Mouse (Mus musculus) cerebellum, postnatal 10 days (tissue): ENCODE measurements at regions not wholly inside any gene's neighbourhood (a gene's known extent, or its start where the extent isn't known, plus 50 kb on each side); places are given as distances from the start of the nearest gene placed in this dataset.

Source experiments
- DNase-seq, 2 experiments: peaks; one replicate each; pipeline ENCODE4 v3.0.0; 2021; ENCODE audit warnings: mixed read lengths in 2 of 2

GRCm38 (mm10) chr14:61665815-61666214 lies 58.6 kb downstream of the Kcnrg start:
- DNase-seq: no peak

- DNase-seq: peak in 1 of 2 experiments; percentile 18
Measured at GRCm38 (mm10) chr14:61673184-61673583, 65.9 kb downstream of the Kcnrg start.

DNA sequence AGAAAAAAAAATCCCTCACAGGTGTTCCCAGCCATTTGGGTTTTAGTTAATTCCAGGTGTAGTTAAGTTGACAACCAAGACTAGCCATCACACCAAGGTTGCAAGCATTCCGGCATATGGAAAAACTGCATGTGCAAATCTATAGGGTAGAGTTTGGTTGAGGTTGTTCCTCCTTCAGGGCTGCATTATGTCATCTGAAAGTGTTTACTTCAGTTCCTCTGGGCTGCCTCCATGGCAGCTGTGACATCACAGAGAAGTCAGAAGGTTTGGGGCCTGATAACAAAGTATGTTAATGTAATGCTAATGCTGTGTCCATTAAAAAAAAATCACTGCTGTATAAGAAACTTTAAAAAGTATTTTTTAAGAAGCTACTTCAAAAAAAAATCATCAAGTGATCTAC lies 70.8 kb downstream of the Kcnrg start:
- no peak for DNase-seq

DNA sequence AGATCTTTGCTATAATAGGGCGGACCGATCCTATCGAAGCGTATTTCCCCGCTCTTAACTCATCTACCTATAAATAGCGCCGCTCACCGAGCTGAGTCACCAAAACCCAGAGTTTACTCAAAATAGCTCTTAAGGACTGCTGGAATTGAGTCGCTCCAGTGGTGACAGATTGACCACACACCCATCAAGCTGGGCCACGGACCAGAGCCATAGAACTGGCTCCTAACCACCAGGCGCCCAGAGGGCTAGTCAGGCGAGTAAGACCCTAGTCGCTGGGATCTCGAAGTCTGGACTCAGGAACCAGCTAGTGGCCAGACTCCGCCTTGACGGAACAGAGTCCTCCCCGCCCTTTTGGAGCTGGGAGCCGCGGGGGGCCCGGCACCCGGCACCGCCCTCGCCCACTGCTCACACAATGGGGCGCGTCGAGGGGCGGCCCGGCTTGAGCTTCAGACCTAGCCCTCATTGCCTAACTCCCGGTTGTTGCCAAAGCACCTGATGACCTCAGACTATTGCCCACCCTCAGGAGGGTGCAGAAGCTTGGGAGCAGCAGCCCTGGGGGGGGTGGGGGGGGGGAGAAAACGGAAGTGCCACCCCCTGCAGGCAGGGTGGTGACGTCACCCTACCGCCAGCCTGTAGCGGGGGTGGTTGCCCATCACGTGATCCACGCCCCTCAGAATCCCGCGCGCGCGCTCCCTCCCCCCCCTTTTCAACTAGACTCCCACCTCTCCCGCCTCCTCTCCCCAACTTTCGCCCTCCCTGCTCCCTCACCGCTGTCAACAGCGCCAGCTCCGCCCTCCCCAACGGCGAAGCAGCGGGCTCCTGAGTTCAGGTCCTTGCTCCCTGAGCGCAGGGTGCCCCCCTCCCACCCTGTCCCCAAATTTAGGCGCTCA lies 73.8 kb downstream of the Kcnrg start:
- peak; percentile 99 for DNase-seq

DNA sequence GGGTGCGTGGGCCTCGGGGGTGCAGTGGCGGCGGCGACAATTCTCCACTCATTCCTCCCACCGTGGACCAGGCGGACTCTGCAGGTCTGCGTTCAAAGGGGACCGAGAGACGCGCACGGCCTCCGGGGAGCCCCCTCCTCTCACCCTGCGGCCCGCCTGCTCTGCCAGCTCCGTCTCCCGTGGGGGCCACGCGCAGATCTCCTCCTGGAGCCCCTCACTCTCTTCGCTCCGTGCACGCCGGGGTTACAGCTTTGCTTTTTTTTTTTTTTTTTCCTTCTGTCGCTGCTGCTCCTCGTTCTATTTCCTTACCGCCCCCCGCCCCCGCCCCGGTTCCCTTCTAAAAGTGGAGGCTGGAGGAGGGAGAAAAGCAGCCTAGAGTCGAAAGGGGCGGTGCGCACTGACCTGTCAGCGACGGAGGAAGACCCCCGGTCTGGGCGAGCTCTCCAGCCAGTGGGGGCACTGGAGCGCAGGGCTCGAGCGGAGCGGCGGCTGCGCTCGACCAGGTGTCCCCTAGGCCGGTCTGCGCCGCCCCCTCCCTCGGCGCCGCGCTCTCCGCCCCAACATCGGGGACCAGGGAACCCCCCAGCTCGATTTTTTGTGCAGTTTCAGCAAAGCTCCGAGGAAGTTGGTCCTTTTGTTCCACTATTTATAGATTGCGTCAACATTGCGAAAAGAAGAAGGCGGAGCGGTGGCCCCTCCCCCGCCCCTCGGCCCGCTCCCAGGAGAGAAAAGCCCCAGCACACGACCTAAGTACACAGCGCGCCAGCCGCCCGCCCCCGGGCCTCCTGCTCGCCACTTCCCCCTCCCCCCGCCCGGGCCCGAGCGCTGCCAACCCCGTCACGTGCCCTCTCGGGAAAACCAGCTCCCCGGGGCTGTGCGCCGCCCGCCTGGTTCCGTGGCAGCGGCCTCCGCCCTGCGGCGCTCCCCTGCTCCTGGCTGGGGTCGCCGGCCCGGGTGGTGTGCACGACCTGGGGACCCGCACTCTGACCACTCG lies 74.7 kb downstream of the Kcnrg start:
- peak; percentile 93 to 95 for DNase-seq

GRCm38 (mm10) chr14:61682721-61683355 lies 75.6 kb downstream of the Kcnrg start:
- peak; percentile 81 to 82 for DNase-seq

DNA sequence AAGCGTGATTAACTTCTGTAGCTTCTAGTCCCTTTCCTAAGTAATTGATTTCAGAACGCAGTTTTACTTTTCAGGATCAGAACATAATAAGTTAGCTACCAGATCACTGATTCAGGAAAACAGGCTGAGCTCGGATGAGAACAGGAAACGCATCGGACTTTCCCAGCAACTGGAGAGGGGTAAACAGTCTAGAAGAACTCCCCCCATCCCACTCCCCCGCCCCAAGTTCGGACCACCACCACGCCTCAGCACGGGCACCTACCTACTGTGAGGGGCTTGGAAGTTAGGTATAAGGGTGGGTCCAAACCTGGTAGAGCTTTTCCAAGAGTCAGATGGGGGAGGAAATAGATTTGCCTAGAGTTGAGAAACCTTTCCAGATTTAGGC lies 76.1 kb downstream of the Kcnrg start:
- DNase-seq: peak in 1 of 2 experiments; percentile 18

- DNase-seq: peak in 1 of 2 experiments; percentile 14
Measured at GRCm38 (mm10) chr14:61683791-61684411, 76.6 kb downstream of the Kcnrg start.

- peak in 1 of 2 experiments; percentile 10 for DNase-seq
Measured at GRCm38 (mm10) chr14:61684473-61685230, 77.4 kb downstream of the Kcnrg start.

DNA sequence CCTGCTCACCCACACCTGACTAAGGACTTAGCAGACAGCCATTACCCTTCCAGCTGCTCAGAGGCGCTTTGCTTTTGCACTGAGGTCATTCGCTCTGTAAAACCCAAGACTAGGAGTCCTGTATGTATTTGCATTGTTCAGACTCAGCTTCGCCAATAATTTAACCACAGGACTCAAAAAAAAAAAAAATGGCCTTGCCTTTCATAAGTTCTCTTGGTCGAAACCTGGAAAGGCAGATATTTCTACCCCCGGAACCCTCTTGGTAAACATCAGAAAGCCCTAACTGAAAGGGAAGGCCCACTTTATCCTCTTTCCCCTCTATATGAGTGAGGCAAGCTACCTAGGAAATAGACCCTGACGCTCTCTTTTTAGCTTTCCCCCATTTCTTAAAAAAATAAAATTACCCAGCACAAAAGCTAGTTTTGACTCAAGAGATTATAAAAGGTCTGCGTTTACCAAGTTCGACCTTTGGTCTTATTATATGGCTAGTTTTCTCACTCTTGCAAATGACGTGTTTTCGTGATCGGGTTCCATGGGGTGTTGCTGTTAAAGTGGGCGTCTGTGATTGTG lies 78.1 kb downstream of the Kcnrg start:
- no peak for DNase-seq

GRCm38 (mm10) chr14:61686101-61686691 lies 78.9 kb downstream of the Kcnrg start:
- peak; percentile 30 to 39 for DNase-seq

DNA sequence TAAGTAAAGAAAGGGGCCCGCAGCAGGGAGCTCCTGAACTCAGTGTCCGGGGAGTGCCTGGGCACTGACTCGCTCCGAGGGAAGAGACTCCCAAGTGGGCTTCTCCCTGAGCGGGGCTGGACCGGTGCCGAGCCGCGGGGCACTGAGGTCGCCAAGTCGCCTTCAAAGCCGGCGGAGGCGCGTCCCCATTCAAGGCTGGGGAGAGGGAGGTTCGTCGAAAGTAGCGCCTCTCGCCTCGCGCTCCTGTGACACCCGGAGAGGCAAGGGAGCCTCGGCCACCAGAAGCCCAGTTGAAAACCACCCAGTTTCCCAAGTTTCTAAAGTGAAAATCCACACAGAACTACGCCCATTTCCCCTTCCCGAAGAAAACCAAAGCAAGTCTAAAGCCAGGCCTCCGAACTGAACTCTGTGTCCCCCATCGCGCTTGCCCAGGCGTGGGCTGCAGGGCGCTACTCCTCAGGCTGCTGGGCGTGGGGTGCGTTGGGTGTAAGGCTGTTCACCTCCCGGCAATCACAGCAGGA lies 79.6 kb downstream of the Kcnrg start:
- peak; percentile 52 to 54 for DNase-seq

DNA sequence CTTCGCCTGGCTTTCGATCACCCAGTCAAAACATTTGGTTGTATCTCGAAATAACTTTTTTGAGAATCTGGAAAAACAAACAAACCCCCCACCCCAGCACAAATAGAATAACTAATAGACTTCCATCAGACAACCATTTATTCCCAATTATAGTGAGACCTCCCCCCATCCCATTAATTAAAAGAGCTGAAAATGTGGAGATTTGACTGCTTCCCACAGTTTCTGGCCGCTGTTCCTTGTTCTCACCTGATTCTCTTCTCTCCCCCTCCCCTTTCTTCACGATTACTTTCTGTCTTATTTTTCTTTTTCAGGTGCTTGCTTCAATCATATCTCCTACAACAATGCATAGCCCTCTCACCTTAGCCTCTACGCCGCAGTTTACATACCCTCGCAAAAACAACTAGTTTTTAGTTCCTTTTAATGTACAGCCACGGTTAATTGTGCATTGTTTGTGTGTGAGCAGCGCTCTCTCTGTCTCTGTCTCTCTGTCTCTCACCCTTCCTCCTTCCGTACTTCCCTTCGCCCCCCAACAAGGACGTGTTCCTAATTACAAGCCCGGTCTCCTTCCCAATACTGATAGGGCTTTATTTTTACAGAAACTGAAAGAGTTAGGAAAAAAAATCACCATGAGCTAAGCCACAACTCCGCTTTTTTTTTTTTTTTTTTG lies 80.2 kb downstream of the Kcnrg start:
- peak in 1 of 2 experiments; percentile 33 for DNase-seq

DNA sequence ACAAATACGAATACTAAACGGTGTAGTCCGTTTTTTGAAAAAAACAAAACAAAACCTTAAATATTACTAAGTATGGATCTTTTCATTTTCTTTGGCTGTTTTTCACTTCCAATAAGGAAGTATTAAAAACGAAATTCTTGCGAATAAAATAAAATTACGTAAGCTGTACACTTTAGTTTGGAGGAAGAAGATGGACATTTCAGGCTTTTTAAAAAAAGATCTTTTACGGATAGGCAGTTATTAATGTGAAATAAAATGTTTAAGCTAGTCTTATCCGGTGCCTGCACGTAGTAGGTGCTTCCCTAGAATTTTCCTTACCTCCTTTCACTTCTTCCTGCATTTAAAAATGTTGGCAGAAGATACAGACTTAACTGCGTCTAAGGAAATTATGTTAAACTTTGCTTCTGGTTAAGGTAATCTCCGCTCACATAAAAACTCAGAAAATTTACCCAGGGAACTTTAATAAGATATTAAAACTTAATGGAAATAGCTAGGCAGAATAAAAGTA lies 80.8 kb downstream of the Kcnrg start:
- DNase-seq: no peak

GRCm38 (mm10) chr14:61688666-61689065 lies 81.4 kb downstream of the Kcnrg start:
- DNase-seq: peak; percentile 8 to 22

DNA sequence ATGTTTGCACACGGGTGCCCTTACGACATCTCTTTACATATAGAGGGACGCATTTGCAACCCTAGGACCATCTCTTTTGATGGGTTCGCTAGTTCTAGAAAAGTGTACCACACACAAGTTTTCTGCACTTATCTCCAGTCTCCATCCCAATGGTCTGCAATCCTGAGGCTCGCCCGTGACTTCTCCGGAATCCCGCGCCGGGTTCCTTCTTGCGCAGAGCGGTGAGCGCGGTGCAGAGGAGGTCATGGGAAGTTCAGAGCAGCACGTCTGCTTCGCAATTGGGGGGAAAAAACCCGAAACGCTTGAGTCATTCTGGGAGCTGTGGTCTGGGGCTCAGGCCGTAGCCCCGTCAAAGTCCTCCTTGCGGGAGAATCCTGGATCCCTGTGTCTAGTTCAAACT lies 82.0 kb downstream of the Kcnrg start:
- DNase-seq: peak; percentile 14 to 44

DNA sequence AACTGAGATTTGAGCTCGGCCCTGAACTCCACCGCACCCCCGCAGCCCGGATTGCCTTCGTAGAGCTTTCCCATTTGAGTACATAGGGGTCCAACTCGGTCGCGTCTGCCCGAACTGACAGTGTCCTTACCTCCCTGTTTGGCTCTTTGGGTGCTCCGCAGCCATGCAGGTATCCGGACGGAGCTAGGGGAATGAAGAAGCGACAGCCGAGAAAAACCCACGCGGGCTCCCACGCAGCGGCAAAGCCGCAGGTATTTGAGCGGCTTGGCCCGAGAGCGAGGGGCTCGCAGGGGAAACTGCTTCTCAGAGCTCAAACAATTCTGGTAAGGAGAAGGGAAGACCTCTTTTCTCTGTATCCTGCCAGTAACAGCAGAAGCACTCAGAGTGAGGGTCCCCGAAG lies 82.5 kb downstream of the Kcnrg start:
- peak in 1 of 2 experiments; percentile 18 for DNase-seq

- no peak for DNase-seq
Measured at GRCm38 (mm10) chr14:61691785-61692372, 84.6 kb downstream of the Kcnrg start.

DNA sequence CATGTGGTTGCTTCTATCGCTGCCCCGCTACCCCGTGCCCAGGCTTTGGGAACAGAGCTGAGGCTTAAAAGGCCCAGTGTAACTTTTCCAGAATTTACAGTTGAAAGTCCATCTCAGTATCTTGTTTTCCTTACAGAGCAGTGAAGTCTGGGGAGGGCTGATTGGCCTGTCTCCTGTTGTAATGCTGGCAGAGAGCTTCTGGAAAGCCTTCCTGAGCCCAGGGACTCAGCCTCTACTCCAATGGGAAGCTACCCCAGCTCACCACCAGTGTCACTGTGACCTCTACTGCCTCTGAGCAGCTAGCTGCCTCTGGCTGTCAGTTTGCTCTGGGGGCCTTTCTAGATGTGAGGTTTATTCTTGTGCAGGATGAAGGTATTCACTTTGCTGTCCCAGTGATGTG lies 87.5 kb downstream of the Kcnrg start:
- no peak for DNase-seq
